Mouse (Mus musculus) heart, postnatal 0 days (tissue): ENCODE measurements at regions not wholly inside any gene's neighbourhood (a gene's known extent, or its start where the extent isn't known, plus 50 kb on each side); places are given as distances from the start of the nearest gene placed in this dataset.

ENCODE experiments used
- ATAC-seq: fragments of 200-750 bp; cut with Nextera tagmentation; 2 replicates; pipeline ENCODE4 v1.8.0; 2017; ENCODE audit warnings: low read depth, moderate number of reproducible peaks, moderate library complexity; ENCODE audit not compliant: insufficient read depth
- DNase-seq: peaks from one replicate; pipeline ENCODE4 v3.0.0-alpha.2; 2016; ENCODE audit warnings: low spot score
- H3K27ac ChIP-seq: fragments of 300-500 bp; sonication (generic); 2 replicates; pipeline ENCODE4 v1.5.1; 2014; ENCODE audit warnings: low read depth, mild to moderate bottlenecking
- H3K27me3 ChIP-seq: fragments of 300-500 bp; sonication (generic); 2 replicates; pipeline ENCODE4 v1.6.1; 2014; ENCODE audit warnings: low read length, mixed read lengths; ENCODE audit not compliant: control insufficient read depth, insufficient read depth
- H3K36me3 ChIP-seq: fragments of 300-500 bp; sonication (generic); replicated peaks from 2 replicates; pipeline ENCODE4 v1.6.1; 2014; ENCODE audit warnings: low read length, mixed read lengths; ENCODE audit not compliant: control insufficient read depth, insufficient read depth
- H3K4me1 ChIP-seq: fragments of 300-500 bp; sonication (generic); 2 replicates; pipeline ENCODE4 v1.6.1; 2014; ENCODE audit warnings: antibody characterized with exemption; ENCODE audit not compliant: control insufficient read depth, insufficient read depth
- H3K4me2 ChIP-seq: fragments of 300-500 bp; sonication (generic); 2 replicates; pipeline ENCODE4 v1.6.1; 2014; ENCODE audit warnings: low read depth, mild to moderate bottlenecking, low read length, moderate library complexity
- H3K4me3 ChIP-seq: fragments of 300-500 bp; sonication (generic); 2 replicates; pipeline ENCODE4 v1.5.1; 2014; ENCODE audit warnings: low read depth, low read length
- H3K9ac ChIP-seq: fragments of 300-500 bp; sonication (generic); replicated peaks from 2 replicates; pipeline ENCODE4 v1.6.1; 2014; ENCODE audit warnings: low read depth, low read length, mixed read lengths
- H3K9me3 ChIP-seq: fragments of 300-500 bp; sonication (generic); replicated peaks from 2 replicates; pipeline ENCODE4 v1.6.1; 2016; ENCODE audit warnings: low read length; ENCODE audit not compliant: control insufficient read depth
- CTCF ChIP-seq: IDR thresholded peaks from 2 replicates; pipeline ENCODE4 v1.5.1; 2016; ENCODE audit warnings: antibody characterized with exemption, control low read depth, low read depth
- EP300 ChIP-seq: IDR thresholded peaks from 2 replicates; pipeline ENCODE4 v1.6.1; 2016; ENCODE audit warnings: antibody characterized with exemption, low read depth
- WGBS: fragments of 180-500 bp; shearing (Covaris S2); extraction: QIAGEN DNeasy Blood & Tissue Kit; methylation state at CpG from one replicate; pipeline ENCODE4 v1.1.7; 2014; 5-methylcytosine and 5-hydroxymethylcytosine counted together

DNA sequence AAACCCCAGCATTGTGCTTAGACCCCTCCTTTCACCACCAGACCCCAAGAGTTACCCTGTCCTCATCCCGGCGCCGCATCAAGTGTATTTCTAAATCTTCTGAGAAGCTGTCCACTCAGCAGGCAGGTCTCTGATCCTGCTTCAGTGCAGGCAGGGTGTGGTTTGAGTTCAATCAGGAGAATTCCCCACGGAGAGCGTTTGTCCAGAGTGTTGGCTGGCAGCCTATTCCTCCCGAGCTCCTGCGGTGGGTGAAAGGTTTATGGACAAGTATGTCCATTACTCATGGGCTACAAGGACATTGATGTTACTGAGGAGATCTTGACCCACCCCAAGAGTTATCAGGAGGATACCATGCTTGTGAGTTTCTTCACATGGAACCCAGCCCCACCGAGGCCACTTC lies 138.0 kb upstream of the Map3k1 start:
- H3K4me3 ChIP-seq, result no peak overlapping the region
- 66% methylated on average over 8 of the region's 8 CpGs for WGBS

DNA sequence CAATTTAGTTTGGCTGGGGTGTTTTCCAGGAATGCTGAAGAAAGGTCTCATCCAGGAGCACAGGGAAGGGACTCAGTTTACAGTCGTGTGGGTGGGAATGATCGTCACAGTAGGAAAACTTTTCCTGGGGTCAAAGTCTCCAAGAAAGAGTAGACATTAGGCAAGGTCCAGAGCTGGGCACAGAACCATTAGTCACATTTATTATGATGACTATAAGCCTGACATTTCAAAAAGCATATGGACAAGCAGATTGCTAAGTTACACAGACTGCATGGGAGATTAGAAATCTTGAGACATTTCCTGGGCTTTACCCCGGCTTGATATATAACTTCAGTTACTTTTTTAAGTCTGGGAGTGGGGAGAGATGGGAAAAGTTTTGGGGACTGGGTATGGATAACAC lies 139.6 kb upstream of the Map3k1 start:
- Histone ChIP-seq H3K9ac (no peak overlapping the region), H3K27ac (no peak overlapping the region), H3K4me2 (no peak overlapping the region), H3K4me3 (no peak overlapping the region), H3K36me3 (no peaks in the 10 kb centered on the region), H3K4me1 (0 out of 2 replicates have a peak, but pooled peaks cover 2% of the 10 kb centered on the region), H3K27me3 (no peaks in the 10 kb centered on the region), H3K9me3 (no peaks in the 10 kb centered on the region)
- no peak for ATAC-seq
- DNase-seq, result no peak
- TF ChIP-seq CTCF (no peak), EP300 (no peak)
- WGBS, result 63% methylated on average over 3 of the region's 3 CpGs

More for the DNA sequence above, 138.0 kb upstream of the Map3k1 start:
- Histone ChIP-seq H3K27ac (no peak overlapping the region), H3K9me3 (no peaks in the 10 kb centered on the region), H3K27me3 (no peaks in the 10 kb centered on the region), H3K4me2 (no peak overlapping the region), H3K4me1 (0 out of 2 replicates have a peak, but pooled peaks cover 2% of the 10 kb centered on the region), H3K36me3 (no peaks in the 10 kb centered on the region), H3K9ac (no peak overlapping the region)
- no peak for TF ChIP-seq CTCF
- TF ChIP-seq EP300, result no peak
- ATAC-seq (no peak), DNase-seq (no peak)

- no peaks in the 10 kb centered on the region for H3K27me3 ChIP-seq
- no peaks in the 10 kb centered on the region for H3K9me3 ChIP-seq
- no peaks in the 10 kb centered on the region for H3K36me3 ChIP-seq
- 83% methylated on average over 1 of the region's 1 CpGs for WGBS
- no peak for ATAC-seq
- H3K9ac ChIP-seq, result no peak overlapping the region
- TF ChIP-seq CTCF (no peak), EP300 (no peak)
- peaks cover 10% of the 10 kb centered on the region; the same call in 1 of the 2 replicates for H3K4me1 ChIP-seq
- DNase-seq, result no peak
- no peak overlapping the region for H3K4me3 ChIP-seq
- H3K4me2 ChIP-seq, result no peak overlapping the region
- no peak overlapping the region for H3K27ac ChIP-seq
These were observed 141.2 kb upstream of the Map3k1 start for GRCm38 (mm10) chr13:111950042-111950441.

DNA sequence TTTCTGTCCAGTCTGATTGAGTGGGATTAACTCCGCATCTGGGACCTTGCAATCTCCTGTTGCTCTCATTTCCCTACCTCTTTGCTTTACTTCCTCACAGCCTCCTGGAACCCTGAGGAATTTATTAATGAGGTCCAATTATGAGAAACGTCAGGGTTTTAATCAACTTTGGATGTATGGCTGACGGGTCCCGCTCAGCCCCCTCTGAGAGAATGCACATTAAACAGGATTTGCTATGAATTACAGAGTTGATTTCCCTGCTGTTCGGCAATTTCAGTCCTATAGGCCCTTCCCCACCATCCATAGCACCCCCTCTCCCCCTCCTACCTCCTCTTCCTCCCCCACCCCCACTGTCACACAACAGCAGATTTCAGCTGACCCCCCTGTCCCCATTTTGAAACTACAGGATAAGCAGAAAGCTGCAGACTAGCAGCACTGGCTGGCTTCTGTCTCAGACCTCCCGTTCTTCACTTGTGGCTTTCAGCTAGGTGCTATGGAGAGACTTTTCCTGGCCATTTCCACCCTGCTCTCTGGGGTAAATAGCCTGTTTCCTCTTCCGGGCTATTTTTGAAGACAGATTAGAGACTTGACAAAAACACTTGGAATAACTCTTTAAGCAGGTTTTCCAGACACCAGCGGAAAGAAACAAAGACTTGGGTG lies 145.2 kb upstream of the Map3k1 start:
- ATAC-seq, result peak; percentile 62

GRCm38 (mm10) chr13:111954520-111954884 lies 145.7 kb upstream of the Map3k1 start:
- Histone ChIP-seq H3K36me3 (no peaks in the 10 kb centered on the region), H3K9ac (no peak overlapping the region), H3K27me3 (no peaks in the 10 kb centered on the region), H3K27ac (peak overlapping the region; percentile 81), H3K4me2 (no peak overlapping the region), H3K4me3 (no peak overlapping the region), H3K9me3 (no peaks in the 10 kb centered on the region), H3K4me1 (peaks cover 9% of the 10 kb centered on the region; the same call in 1 of the 2 replicates)
- DNase-seq, result peak; percentile 72
- WGBS, result 13% methylated on average over 6 of the region's 6 CpGs
- ATAC-seq, result peak; percentile 91
- TF ChIP-seq CTCF (no peak), EP300 (peak; percentile 58; the same call in 1 of the 2 replicates)

More for the DNA sequence above, 145.2 kb upstream of the Map3k1 start:
- peak overlapping the region; percentile 81 for H3K27ac ChIP-seq
- 63% methylated on average over 8 of the region's 8 CpGs for WGBS
- H3K9me3 ChIP-seq, result no peaks in the 10 kb centered on the region
- TF ChIP-seq EP300 (no peak), CTCF (no peak)
- H3K4me1 ChIP-seq, result peaks cover 9% of the 10 kb centered on the region; the same call in 1 of the 2 replicates
- DNase-seq, result no peak
- H3K27me3 ChIP-seq, result no peaks in the 10 kb centered on the region
- H3K9ac ChIP-seq, result no peak overlapping the region
- H3K4me2 ChIP-seq, result no peak overlapping the region
- no peaks in the 10 kb centered on the region for H3K36me3 ChIP-seq
- H3K4me3 ChIP-seq, result no peak overlapping the region

DNA sequence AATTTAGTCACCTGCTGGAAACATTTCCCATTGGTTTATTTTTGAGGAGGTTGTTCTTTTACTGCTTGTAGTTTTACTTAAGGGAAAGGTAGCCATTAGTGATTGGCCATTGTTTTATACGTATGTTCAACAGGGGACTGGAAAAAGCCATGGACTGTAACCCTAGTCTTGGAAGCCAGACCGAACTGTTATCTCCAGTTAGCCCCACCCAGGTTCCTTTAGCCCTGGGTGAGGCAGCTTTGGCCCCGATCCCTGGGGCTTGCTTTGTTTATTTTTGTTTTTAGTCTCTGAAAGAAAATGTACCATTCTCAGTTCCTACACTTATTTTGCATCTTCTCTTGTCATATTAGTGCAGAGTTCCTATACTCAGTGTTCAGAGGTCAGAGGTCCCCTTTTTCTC lies 148.3 kb upstream of the Map3k1 start:
- DNase-seq, result no peak
- H3K9me3 ChIP-seq, result no peaks in the 10 kb centered on the region
- no peak overlapping the region for H3K27ac ChIP-seq
- H3K4me1 ChIP-seq, result peaks cover 9% of the 10 kb centered on the region; the same call in 1 of the 2 replicates
- H3K27me3 ChIP-seq, result no peaks in the 10 kb centered on the region
- no peak overlapping the region for H3K9ac ChIP-seq
- no peak overlapping the region for H3K4me3 ChIP-seq
- H3K4me2 ChIP-seq, result no peak overlapping the region
- 25% methylated on average over 3 of the region's 3 CpGs for WGBS
- H3K36me3 ChIP-seq, result no peaks in the 10 kb centered on the region
- ATAC-seq, result no peak
- TF ChIP-seq EP300, result no peak
- TF ChIP-seq CTCF, result no peak
